Mouse (Mus musculus) right cerebral cortex, adult 18-20 months (tissue): ENCODE measurements around the gene March6.

Experiments used
- DNase-seq: peaks from one replicate; pipeline ENCODE4 v3.0.0; 2022; ENCODE audit warnings: mixed read lengths

The March6 gene

DNA sequence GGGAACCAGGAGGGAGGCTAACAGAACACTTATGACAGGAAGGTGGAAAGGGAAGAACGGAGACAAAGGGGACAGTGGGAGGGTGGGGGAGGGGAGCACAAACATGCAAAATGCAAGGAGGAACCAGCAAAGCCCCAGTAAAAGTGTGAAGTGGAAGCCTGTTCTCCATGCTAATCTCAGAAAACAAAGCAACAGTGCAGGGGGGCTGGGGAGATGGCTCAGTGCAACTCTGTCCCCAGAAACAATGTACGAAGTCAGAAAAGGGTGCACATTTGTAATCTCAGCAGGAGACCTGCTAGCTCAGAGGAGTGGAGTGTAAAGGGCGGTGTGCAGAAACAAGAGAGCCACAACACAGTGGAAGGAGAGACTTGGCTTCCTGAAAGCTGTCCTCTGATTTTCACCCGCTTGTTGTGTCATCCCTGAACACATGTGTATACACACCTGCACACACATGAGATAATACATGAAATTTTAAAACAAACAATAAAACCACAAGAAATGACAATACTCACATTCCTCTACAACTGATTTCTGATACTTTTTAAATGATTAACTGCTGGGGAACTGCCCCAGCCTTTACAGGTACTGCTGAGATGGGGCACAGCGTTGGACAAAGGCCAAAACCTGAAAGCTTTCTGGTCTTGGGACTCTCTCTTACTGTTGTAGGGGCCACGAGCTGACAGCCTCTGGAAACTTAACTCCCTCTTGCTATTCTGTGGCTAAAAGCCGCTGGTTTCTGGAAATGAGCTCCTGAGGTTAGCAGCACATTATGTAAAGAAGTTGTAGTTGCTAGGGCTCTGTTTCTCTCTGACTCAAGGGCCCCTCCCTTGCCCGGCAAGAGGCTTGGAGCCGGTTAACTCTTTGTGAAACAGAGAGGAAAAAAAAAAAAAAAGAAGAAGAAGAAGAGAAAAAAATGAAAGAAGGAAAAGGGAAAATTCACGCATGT is 11.4 kb upstream of the March6 start:
- DNase-seq, result no peak

- no peak for DNase-seq
Measured at GRCm38 (mm10) chr15:31540513-31540802, 9.6 kb upstream of the March6 start.

DNA sequence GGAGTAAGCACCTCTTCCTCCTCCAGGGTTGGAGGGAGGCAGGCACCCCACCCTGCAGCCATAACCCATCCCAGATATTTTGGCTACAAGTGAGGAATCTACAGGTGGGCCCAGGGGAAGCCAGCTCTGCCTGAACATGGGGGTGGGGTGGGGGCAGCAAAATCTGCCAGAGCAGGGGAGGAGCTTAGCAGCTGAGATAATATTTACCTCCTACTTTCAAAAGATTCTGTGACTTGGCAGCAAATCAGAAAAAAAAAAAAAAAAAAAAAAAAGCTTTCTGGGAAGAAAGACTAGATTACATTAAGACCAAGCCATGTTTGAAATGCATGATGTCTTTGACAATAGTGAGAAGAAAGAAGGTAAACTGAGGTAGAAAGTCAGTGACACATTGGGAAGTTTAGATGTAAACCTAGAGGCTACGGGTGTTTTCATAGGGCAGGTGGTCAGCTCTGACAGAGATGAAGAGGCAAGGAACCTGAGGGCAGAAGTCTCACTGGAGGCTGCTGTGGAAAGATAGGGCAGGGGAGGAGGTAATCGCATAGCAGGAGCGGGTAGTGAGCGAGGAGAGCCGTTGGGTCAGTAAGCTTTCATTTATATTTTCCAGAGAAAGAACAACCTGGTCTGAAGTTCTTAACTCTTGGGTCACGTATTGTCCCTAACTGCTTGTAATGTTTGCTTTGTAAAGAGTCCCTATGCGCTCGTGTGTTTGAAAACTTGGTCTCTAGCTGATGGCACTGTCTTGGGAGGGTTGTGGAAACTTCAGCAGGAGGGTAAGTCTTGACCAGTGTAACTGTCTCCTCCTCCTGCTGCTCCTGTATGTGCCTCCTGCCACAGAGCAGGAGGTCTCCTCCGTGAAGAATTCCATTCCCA is 9.0 kb upstream of the March6 start:
- no peak for DNase-seq

- no peak for DNase-seq
Measured at GRCm38 (mm10) chr15:31538346-31538745, 7.5 kb upstream of the March6 start.

GRCm38 (mm10) chr15:31537706-31538105 is 6.9 kb upstream of the March6 start:
- DNase-seq, result no peak

DNA sequence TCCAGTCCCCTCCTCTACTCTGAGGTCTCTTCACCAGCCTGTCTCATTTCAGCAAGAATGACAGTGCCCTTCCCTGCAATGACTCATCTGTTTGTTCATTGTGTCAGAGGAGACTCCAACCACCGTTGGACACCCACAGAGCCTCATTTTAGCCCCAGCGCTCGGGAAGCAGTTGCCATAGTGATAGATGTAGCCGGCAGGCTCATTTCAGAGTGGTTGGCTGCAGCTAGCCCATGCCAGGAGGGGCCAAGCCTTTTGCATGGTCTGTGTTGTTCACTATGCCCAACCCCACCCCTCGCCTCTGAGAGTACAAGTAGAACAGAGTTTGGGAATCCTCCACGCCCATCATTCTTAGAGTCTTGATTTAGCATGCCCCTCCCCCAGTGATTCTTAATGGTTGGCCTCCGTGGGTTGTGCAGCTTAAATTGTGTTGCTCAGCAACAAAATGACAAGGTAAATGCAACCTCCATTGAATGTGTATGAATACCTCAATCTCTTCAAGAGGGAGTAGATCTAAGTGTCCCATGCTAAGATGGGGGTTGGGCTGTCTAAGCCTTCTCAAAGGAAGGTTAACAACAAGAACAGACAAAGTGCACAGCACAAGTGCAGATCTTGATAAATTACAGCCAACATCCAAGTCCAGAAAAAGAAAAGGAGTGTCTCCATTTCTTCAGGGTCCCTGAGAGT is 5.3 kb upstream of the March6 start:
- DNase-seq, result peak; percentile 84

- no peak for DNase-seq
Measured at GRCm38 (mm10) chr15:31535259-31535855, 4.5 kb upstream of the March6 start.

DNA sequence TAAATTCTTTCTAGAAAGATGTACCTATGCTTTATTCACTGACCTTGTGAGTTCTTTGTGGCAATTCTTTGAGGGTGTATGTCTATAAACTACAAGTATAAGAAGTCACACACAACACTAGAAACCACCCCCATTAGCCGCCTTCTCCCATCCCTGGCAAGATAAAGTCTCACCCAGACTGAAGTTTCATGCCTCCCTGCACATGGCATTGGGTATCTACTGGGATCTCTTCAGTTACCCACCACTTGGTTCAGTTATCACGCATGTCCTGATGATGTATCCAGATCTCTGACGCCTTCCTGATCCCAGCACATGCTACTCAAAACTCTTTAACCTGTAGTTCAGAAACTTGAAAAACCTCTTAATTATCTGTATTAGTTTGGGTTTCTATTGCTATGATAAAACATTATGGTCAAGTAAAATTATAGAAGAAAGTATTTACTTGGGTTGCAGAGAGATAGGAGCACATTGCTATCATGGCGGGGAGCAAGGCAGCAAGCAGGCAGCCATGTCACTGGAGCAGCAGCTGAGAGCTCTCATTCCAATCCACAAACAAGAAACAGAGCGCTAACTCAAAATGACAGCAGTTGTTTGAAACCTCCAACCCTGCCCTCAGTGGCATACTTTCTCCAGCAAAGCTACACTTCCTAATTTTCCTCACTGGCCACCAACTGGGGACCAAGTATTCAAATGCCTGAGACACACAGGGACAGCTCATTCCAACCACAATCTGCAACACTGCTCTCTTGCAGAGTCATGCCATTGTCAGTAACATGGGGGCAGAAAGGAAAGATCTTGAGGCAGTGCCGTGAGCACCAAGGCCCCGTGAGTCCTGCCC is 3.8 kb upstream of the March6 start:
- DNase-seq, result no peak

GRCm38 (mm10) chr15:31533529-31533928 is 2.7 kb upstream of the March6 start:
- DNase-seq, result no peak

GRCm38 (mm10) chr15:31532331-31533021 is 1.6 kb upstream of the March6 start:
- peak; percentile 17 for DNase-seq

DNA sequence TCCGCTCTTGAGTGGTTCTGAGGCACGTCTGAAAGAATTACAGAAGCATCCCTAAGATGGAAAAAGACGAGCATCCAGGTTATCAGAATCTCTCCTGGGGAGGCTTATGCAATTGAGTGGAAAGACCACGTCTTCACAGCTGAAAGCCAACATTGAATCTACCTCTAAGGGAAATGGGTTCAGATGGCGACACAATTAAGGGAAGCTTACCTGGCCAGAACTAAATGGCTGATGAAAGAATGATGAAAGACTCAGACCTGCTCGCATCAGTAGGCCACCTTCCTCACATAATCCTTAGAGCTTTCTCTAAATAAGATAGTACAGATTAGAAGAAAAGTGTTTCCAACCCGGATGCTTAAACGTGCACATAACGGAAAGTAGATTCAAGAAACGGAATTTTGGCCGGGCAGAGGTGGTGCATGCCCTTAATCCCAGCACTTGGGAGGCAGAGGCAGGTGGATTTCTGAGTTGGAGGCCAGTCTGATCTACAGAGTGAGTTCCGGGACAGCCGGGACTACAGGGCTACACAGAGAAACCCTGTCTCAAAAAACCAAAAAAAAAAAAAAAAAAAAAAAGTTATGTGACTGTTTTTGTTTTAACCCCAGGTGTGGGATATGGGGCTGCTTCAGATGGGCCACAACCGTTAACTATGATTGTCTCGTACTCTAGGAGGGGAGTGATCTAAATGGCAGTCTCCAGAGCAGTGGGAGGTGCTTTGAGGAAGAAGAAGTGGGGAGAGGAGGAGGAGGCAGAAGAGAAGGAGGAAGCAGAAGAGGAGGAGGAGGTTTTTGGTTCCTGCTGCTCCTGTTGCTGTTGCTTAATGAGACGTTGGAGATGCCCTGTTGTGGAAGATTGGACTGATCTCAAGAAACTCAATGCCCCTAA is 835 bp upstream of the March6 start:
- no peak for DNase-seq

- DNase-seq, result peak; percentile 28
Measured at GRCm38 (mm10) chr15:31529811-31530658, 818 bp downstream of the March6 start.

DNA sequence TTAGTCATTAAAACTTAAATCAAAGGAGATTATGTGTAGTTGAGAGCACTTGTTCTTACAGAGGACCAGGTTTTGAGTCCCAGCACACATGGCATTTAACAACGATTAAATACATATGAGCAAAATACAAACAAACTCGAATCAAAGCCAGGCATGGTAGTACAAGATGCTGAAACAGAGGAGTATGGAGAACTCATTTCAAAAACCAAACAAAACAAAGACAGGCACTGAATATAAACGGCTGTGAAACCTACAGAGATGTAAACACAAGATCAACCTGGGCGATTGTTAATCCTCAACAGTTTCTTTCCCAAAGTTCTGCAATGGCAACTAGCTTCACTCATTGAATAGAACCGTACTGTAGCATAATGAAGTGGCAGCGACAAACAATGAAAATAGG is 1.8 kb downstream of the March6 start:
- DNase-seq, result no peak

- no peak for DNase-seq
Measured at GRCm38 (mm10) chr15:31528477-31528876, 2.4 kb downstream of the March6 start.

DNA sequence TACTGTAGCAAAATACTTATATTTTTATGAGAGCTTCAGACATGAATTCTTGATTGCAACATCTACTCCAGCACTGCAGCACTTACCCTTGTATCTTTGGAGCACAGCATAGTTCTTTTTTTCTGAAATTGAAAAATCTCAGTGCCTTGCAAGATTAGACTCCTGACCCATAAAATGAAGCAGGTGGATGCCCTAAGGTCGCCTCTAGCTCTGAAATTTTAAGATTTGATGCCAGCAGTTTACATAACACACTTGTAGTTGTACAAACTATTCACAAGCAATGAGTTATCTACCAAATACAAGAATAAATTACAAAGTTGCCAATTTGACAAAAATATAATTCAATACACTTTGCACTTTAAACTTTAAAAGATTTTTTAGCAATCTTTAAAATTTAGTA is 4.4 kb downstream of the March6 start:
- no peak for DNase-seq

DNA sequence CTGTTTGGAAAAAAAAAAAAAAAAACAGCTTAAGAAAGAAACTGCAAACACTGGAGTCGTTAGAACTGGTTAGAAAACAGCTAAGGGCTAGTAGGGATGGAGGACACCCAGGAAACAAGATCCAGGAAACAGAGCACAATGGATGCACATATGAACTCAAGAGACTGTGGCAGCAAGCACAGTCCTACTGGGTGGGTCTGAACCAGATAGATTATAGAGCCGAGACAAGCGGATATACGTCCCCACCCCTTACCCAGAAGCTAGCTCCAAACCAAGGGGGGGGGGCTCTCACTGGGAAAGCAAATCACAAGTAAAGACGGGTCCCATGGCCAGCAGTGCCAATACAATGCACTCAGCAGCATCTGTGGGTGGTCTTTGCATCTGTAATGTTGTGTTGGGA is 11.9 kb downstream of the March6 start:
- no peak for DNase-seq

GRCm38 (mm10) chr15:31518371-31518770 is 12.5 kb downstream of the March6 start:
- no peak for DNase-seq

GRCm38 (mm10) chr15:31517186-31517585 is 13.7 kb downstream of the March6 start:
- DNase-seq, result no peak

DNA sequence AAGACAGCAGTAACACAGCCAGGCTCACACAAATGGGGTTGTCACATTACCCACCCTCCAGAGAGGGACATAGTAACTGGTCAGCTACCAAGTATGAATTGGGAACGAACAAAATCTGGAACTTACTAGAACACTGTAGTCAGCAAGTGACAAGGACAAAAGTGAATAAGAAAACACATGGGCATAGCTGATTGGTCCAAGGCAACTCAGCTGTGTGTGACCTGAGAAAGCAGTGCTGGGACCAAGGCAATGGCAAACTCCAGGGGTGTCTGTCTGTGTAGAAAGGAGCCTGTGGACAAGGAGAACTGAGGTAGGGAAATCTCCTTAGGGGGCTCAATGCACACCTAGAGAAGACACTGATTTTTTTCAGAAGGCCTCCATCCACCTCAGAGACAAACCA is 19.1 kb downstream of the March6 start:
- no peak for DNase-seq
